In genomic region chr1:171293906-171294297, GRCm38 (mm10) we compare ENCODE assay signal across 8 mouse cellular contexts. TPM values are rescaled to one million over a fixed set of nuclear protein-coding genes. Genes with fewer than 3 reads are reported as not detected.
DNase-seq lines count a peak whose midpoint lies in the region; ATAC-seq lines count a peak whose summit lies in the region.

No protein-coding gene starts in this region.

- no peak for ATAC-seq in lung, embryonic 16.5 days (ENCODE audit: low read depth)
- no peak for ATAC-seq in embryonic facial prominence, embryonic 12.5 days (ENCODE audit: insufficient number of reproducible peaks, insufficient read depth, low FRiP score, low TSS enrichment)
- no peak for ATAC-seq in intestine, embryonic 14.5 days (replicated peaks; ENCODE audit: low FRiP score, low TSS enrichment, low read depth)
- no peak; the same call in 1 of the 2 replicates for ATAC-seq in neural tube, embryonic 15.5 days (ENCODE audit: low FRiP score)

- H3K27ac ChIP-seq in lung, embryonic 16.5 days (ENCODE audit: low read length) = peak overlapping the region; percentile 97
- peak overlapping the region; percentile 91 for H3K27ac ChIP-seq in embryonic facial prominence, embryonic 12.5 days
- H3K27ac ChIP-seq in intestine, embryonic 14.5 days (ENCODE audit: low read depth) = peak overlapping the region; percentile 98
- peak overlapping the region; percentile 97 for H3K27ac ChIP-seq in neural tube, embryonic 15.5 days (replicated peaks)

- H3K4me1 ChIP-seq in lung, embryonic 16.5 days (replicated peaks; ENCODE audit: control insufficient read depth, insufficient read depth, low read length) = peaks cover 7% of the 10 kb centered on the region; the same call in 1 of the 2 replicates
- peaks cover 9% of the 10 kb centered on the region for H3K4me1 ChIP-seq in embryonic facial prominence, embryonic 12.5 days
- H3K4me1 ChIP-seq in intestine, embryonic 14.5 days (replicated peaks; ENCODE audit: control insufficient read depth, insufficient read depth, low read length) = peaks cover 7% of the 10 kb centered on the region
- peaks cover 14% of the 10 kb centered on the region for H3K4me1 ChIP-seq in neural tube, embryonic 15.5 days

- H3K27me3 ChIP-seq in lung, embryonic 16.5 days (ENCODE audit: control insufficient read depth, insufficient read depth, low read depth, low read length) = peaks cover 8% of the 10 kb centered on the region
- peaks cover 14% of the 10 kb centered on the region; the same call in 1 of the 2 replicates for H3K27me3 ChIP-seq in embryonic facial prominence, embryonic 12.5 days
- 0 out of 2 replicates have a peak, but pooled peaks cover 3% of the 10 kb centered on the region for H3K27me3 ChIP-seq in intestine, embryonic 14.5 days (replicated peaks; ENCODE audit: control insufficient read depth, insufficient read depth, low read length)
- H3K27me3 ChIP-seq in neural tube, embryonic 15.5 days (replicated peaks) = peaks cover 19% of the 10 kb centered on the region

- 25% methylated on average over 5 of the region's 5 CpGs for WGBS in lung, embryonic 16.5 days
- 48% methylated on average over 5 of the region's 5 CpGs for WGBS in embryonic facial prominence, embryonic 12.5 days
- WGBS in intestine, embryonic 14.5 days = 38% methylated on average over 5 of the region's 5 CpGs
- 33% methylated on average over 5 of the region's 5 CpGs for WGBS in neural tube, embryonic 15.5 days

- peak overlapping the region; percentile 77 for H3K4me3 ChIP-seq in lung, embryonic 16.5 days (ENCODE audit: low read length)
- H3K4me3 ChIP-seq in embryonic facial prominence, embryonic 12.5 days = peak overlapping the region; percentile 63
- H3K4me3 ChIP-seq in intestine, embryonic 14.5 days (ENCODE audit: low read depth, low read length) = peak overlapping the region; percentile 85
- H3K4me3 ChIP-seq in neural tube, embryonic 15.5 days (replicated peaks) = peak overlapping the region; percentile 77

- peaks cover 8% of the 10 kb centered on the region for H3K36me3 ChIP-seq in lung, embryonic 16.5 days (ENCODE audit: control insufficient read depth, insufficient read depth, low read length)
- H3K36me3 ChIP-seq in embryonic facial prominence, embryonic 12.5 days = peaks cover 12% of the 10 kb centered on the region
- peaks cover 12% of the 10 kb centered on the region for H3K36me3 ChIP-seq in intestine, embryonic 14.5 days (ENCODE audit: control insufficient read depth, insufficient read depth, low read length)
- H3K36me3 ChIP-seq in neural tube, embryonic 15.5 days = 0 out of 2 replicates have a peak, but pooled peaks cover 11% of the 10 kb centered on the region

- no peak for DNase-seq in lung, postnatal 4 days
- DNase-seq in intestine, embryonic 14.5 days (ENCODE audit: low spot score) = no peak
- DNase-seq in urinary bladder, adult 2 months (ENCODE audit: low spot score) = no peak
- no peak for DNase-seq in adrenal gland, postnatal 36 days
- DNase-seq in right cerebral cortex, postnatal 4 days = no peak

- no peaks in the 10 kb centered on the region for H3K9me3 ChIP-seq in lung, embryonic 16.5 days (ENCODE audit: control insufficient read depth, low read length)
- no peaks in the 10 kb centered on the region for H3K9me3 ChIP-seq in embryonic facial prominence, embryonic 12.5 days
- H3K9me3 ChIP-seq in intestine, embryonic 14.5 days (ENCODE audit: control insufficient read depth, low read length) = no peaks in the 10 kb centered on the region
- no peaks in the 10 kb centered on the region for H3K9me3 ChIP-seq in neural tube, embryonic 15.5 days (replicated peaks)

- H3K9ac ChIP-seq in lung, embryonic 16.5 days (ENCODE audit: low read length) = peak overlapping the region; percentile 91
- peak overlapping the region; percentile 69 for H3K9ac ChIP-seq in embryonic facial prominence, embryonic 12.5 days
- H3K9ac ChIP-seq in intestine, embryonic 14.5 days (ENCODE audit: low read length) = peak overlapping the region; percentile 86
- peak overlapping the region; percentile 88 for H3K9ac ChIP-seq in neural tube, embryonic 15.5 days (replicated peaks)

- H3K4me2 ChIP-seq in lung, embryonic 16.5 days (ENCODE audit: low read depth, low read length) = peak overlapping the region; percentile 79
- H3K4me2 ChIP-seq in embryonic facial prominence, embryonic 12.5 days (replicated peaks) = peak overlapping the region; percentile 69
- peak overlapping the region; percentile 87 for H3K4me2 ChIP-seq in intestine, embryonic 14.5 days (ENCODE audit: low read length)
- H3K4me2 ChIP-seq in neural tube, embryonic 15.5 days = peak overlapping the region; percentile 66

RNA-seq across cellular contexts. Expression of gene Ufc1, which starts 0.9 kb away (rescaled TPM):
- 109 and 111 TPM in 2 replicates for polyA plus RNA-seq in lung, embryonic 16.5 days (2015; fragmentation: Nextera tagmentation; extraction: Ambion mirVana)
- 102 and 105 TPM in 2 replicates for polyA plus RNA-seq in embryonic facial prominence, embryonic 12.5 days (2016; fragmentation: Nextera tagmentation; extraction: Ambion mirVana)
- 105 and 114 TPM in 2 replicates for polyA plus RNA-seq in intestine, embryonic 14.5 days (2014; fragmentation: Nextera tagmentation; extraction: Ambion mirVana)
- polyA plus RNA-seq in neural tube, embryonic 15.5 days (2015; fragmentation: Nextera tagmentation; extraction: Ambion mirVana) = 115 and 119 TPM in 2 replicates
- 78.1 and 81.2 TPM in 2 replicates for polyA plus RNA-seq in urinary bladder, adult 2 months (2012; rRNA removed)
- 100 to 1,000 TPM; 162 to 182 TPM for total RNA-seq in adrenal gland, postnatal 36 days (2021)

RNA-seq across cellular contexts. Expression of gene Usp21, which starts 6.1 kb away (rescaled TPM):
- polyA plus RNA-seq in lung, embryonic 16.5 days (2015; fragmentation: Nextera tagmentation; extraction: Ambion mirVana) = 69.8 and 76.0 TPM in 2 replicates
- polyA plus RNA-seq in embryonic facial prominence, embryonic 12.5 days (2016; fragmentation: Nextera tagmentation; extraction: Ambion mirVana) = 135 and 139 TPM in 2 replicates
- polyA plus RNA-seq in intestine, embryonic 14.5 days (2014; fragmentation: Nextera tagmentation; extraction: Ambion mirVana) = 63.0 and 68.1 TPM in 2 replicates
- 87.4 and 91.6 TPM in 2 replicates for polyA plus RNA-seq in neural tube, embryonic 15.5 days (2015; fragmentation: Nextera tagmentation; extraction: Ambion mirVana)
- 44.7 and 48.4 TPM in 2 replicates for polyA plus RNA-seq in urinary bladder, adult 2 months (2012; rRNA removed)
- total RNA-seq in adrenal gland, postnatal 36 days (2021) = 10 to 100 TPM; 37.1 to 44.3 TPM

RNA-seq across cellular contexts. Expression of gene Ppox, which starts 12.9 kb away (rescaled TPM):
- polyA plus RNA-seq in lung, embryonic 16.5 days (2015; fragmentation: Nextera tagmentation; extraction: Ambion mirVana) = 53.9 and 56.8 TPM in 2 replicates
- 75.4 and 79.1 TPM in 2 replicates for polyA plus RNA-seq in embryonic facial prominence, embryonic 12.5 days (2016; fragmentation: Nextera tagmentation; extraction: Ambion mirVana)
- 48.6 and 51.5 TPM in 2 replicates for polyA plus RNA-seq in intestine, embryonic 14.5 days (2014; fragmentation: Nextera tagmentation; extraction: Ambion mirVana)
- 42.7 and 48.0 TPM in 2 replicates for polyA plus RNA-seq in neural tube, embryonic 15.5 days (2015; fragmentation: Nextera tagmentation; extraction: Ambion mirVana)
- polyA plus RNA-seq in urinary bladder, adult 2 months (2012; rRNA removed) = 91.3 and 136 TPM in 2 replicates
- total RNA-seq in adrenal gland, postnatal 36 days (2021) = 10 to 100 TPM; 31.1 to 40.8 TPM

RNA-seq across cellular contexts. Expression of gene B4galt3, which starts 23.8 kb away (rescaled TPM):
- polyA plus RNA-seq in lung, embryonic 16.5 days (2015; fragmentation: Nextera tagmentation; extraction: Ambion mirVana) = 92.6 and 98.6 TPM in 2 replicates
- 86.0 and 89.3 TPM in 2 replicates for polyA plus RNA-seq in embryonic facial prominence, embryonic 12.5 days (2016; fragmentation: Nextera tagmentation; extraction: Ambion mirVana)
- polyA plus RNA-seq in intestine, embryonic 14.5 days (2014; fragmentation: Nextera tagmentation; extraction: Ambion mirVana) = 65.5 and 68.4 TPM in 2 replicates
- polyA plus RNA-seq in neural tube, embryonic 15.5 days (2015; fragmentation: Nextera tagmentation; extraction: Ambion mirVana) = 90.6 and 97.6 TPM in 2 replicates
- 71.4 and 74.6 TPM in 2 replicates for polyA plus RNA-seq in urinary bladder, adult 2 months (2012; rRNA removed)
- total RNA-seq in adrenal gland, postnatal 36 days (2021) = 10 to 100 TPM; 27.1 to 36.6 TPM

RNA-seq across cellular contexts. Expression of gene Dedd, which starts 35.0 kb away (rescaled TPM):
- 52.0 and 52.1 TPM in 2 replicates for polyA plus RNA-seq in lung, embryonic 16.5 days (2015; fragmentation: Nextera tagmentation; extraction: Ambion mirVana)
- 54.5 and 61.8 TPM in 2 replicates for polyA plus RNA-seq in embryonic facial prominence, embryonic 12.5 days (2016; fragmentation: Nextera tagmentation; extraction: Ambion mirVana)
- polyA plus RNA-seq in intestine, embryonic 14.5 days (2014; fragmentation: Nextera tagmentation; extraction: Ambion mirVana) = 43.8 and 51.1 TPM in 2 replicates
- 44.1 and 49.9 TPM in 2 replicates for polyA plus RNA-seq in neural tube, embryonic 15.5 days (2015; fragmentation: Nextera tagmentation; extraction: Ambion mirVana)
- 50.0 and 53.0 TPM in 2 replicates for polyA plus RNA-seq in urinary bladder, adult 2 months (2012; rRNA removed)
- 10 to 100 TPM; 29.1 to 36.9 TPM for total RNA-seq in adrenal gland, postnatal 36 days (2021)
